Mouse (Mus musculus): ENCODE results near the gene Dnah11. TPM values are rescaled to one million over a fixed set of nuclear protein-coding genes. Genes with fewer than 3 reads are reported as not detected.

The Dnah11 gene
- polyA plus RNA-seq, 1 experiment, result 0.43 TPM

DNA sequence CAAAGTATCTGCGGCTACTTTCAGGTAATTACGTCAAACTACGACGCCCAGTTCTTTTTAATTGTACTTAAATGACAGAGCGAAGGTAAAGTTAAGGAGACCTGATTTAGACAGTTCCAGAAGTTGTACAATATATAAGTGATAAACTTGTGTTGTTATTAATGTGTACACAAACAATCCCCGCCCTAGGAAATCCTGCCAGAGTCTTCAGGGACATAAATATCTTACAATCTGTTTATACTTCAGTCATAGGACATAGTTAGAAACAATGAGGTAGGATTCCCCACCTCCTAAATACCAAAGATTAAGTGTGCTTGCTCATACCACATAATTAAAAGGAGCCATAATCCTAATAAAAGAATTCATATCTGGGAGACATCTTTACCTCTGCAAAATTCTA, 136.5 kb downstream of the Dnah11 start:
- Histone ChIP-seq H3K4me3 (ENCODE audit: control insufficient read depth, insufficient read depth, low read length) (no peak overlapping the region), H3K4me1 (replicated peaks; ENCODE audit: control insufficient read depth, insufficient read depth, low read length) (no peaks in the 10 kb centered on the region), H3K36me3 (ENCODE audit: control insufficient read depth, insufficient read depth, low read length) (no peaks in the 10 kb centered on the region), H3K27me3 (ENCODE audit: control insufficient read depth, insufficient read depth, low read length) (no peaks in the 10 kb centered on the region), H3K27ac (ENCODE audit: control insufficient read depth, insufficient read depth, low read length) (no peak overlapping the region)
- no peak for DNase-seq
- TF ChIP-seq POLR2A (IDR thresholded peaks at IDR 0.05; ENCODE audit: control insufficient read depth, extremely low read depth, insufficient read depth, low read length, poor library complexity), result no peak
- TF ChIP-seq CTCF (IDR thresholded peaks at IDR 0.05; ENCODE audit: borderline replicate concordance, control insufficient read depth, extremely low read depth, insufficient read depth, low read length, poor library complexity), result no peak
- WGBS, result 94% methylated on average over 6 of the region's 6 CpGs

DNA sequence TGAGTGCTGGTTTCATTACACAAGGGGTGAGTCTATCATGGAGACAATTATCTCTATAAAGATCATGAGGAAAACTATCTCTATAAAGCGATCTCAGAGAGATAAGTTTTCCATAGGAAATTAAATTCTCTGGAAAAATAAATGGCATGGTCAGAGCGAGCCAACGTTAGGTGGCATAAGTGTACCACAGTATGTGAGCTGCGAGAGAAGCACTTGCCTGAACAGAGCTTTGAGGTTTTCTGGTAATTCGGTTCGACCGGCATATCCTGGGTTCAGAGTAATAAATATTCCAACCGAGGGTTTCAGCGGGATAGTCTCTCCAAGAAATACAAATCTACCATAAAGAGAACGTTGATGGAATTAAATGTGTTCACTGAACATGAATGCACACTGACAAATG, 142.0 kb downstream of the Dnah11 start:
- Histone ChIP-seq H3K27me3 (ENCODE audit: control insufficient read depth, insufficient read depth, low read length) (no peaks in the 10 kb centered on the region), H3K4me3 (ENCODE audit: control insufficient read depth, insufficient read depth, low read length) (no peak overlapping the region), H3K4me1 (replicated peaks; ENCODE audit: control insufficient read depth, insufficient read depth, low read length) (no peaks in the 10 kb centered on the region), H3K36me3 (ENCODE audit: control insufficient read depth, insufficient read depth, low read length) (no peaks in the 10 kb centered on the region), H3K27ac (ENCODE audit: control insufficient read depth, insufficient read depth, low read length) (no peak overlapping the region)
- WGBS, result 90% methylated on average over 10 of the region's 10 CpGs
- no peak for DNase-seq
- TF ChIP-seq POLR2A (IDR thresholded peaks at IDR 0.05; ENCODE audit: control insufficient read depth, extremely low read depth, insufficient read depth, low read length, poor library complexity), result no peak
- TF ChIP-seq CTCF (IDR thresholded peaks at IDR 0.05; ENCODE audit: borderline replicate concordance, control insufficient read depth, extremely low read depth, insufficient read depth, low read length, poor library complexity), result no peak

DNA sequence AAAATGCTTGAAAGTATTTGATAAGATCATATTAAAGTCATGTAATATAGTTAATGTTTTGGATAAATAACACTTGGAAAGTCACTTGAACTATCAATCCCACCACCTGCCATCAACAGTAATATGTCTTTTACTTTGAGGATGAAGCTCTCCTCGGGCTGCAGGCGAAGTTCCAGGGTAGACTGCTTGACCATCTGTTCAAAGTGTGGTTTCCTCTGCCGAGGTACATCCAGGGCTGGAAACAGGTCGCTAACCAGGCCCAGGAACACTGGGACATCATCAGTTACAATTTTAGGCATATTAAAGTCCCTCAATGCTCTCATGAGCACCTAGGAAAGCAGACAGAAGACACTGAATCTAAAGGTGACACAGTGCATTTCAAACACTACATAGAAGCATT, 153.5 kb downstream of the Dnah11 start:
- Histone ChIP-seq H3K27ac (ENCODE audit: control insufficient read depth, insufficient read depth, low read length) (no peak overlapping the region), H3K4me1 (replicated peaks; ENCODE audit: control insufficient read depth, insufficient read depth, low read length) (no peaks in the 10 kb centered on the region), H3K4me3 (ENCODE audit: control insufficient read depth, insufficient read depth, low read length) (no peak overlapping the region), H3K36me3 (ENCODE audit: control insufficient read depth, insufficient read depth, low read length) (no peaks in the 10 kb centered on the region), H3K27me3 (ENCODE audit: control insufficient read depth, insufficient read depth, low read length) (no peaks in the 10 kb centered on the region)
- DNase-seq, result no peak
- TF ChIP-seq CTCF (IDR thresholded peaks at IDR 0.05; ENCODE audit: borderline replicate concordance, control insufficient read depth, extremely low read depth, insufficient read depth, low read length, poor library complexity) (no peak), POLR2A (IDR thresholded peaks at IDR 0.05; ENCODE audit: control insufficient read depth, extremely low read depth, insufficient read depth, low read length, poor library complexity) (no peak)
- 88% methylated on average over 4 of the region's 4 CpGs for WGBS

DNA sequence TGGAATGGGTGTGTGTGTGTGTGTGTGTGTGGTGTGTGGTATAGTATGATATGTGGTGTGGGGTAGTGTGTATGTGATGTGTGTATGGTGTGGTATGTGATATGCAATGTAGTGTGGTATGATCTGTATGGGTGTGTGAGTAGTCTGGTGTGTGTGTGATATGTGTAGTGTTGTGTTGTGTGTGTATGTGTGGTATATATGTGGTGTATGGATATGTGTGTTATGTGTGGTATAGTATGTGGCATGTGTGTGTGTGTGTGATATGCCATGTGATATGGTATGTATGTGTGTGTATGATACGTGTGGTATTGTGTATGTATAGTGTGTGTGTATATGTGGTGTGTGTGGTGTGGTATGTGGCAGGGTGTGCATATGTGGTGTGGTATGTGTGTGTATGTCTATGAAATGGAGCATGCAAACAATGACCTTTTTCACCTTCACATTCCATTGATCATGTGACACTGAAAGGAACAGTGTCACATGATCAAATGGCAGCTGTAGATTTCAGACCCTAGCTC, 155.7 kb downstream of the Dnah11 start:
- Histone ChIP-seq H3K36me3 (ENCODE audit: control insufficient read depth, insufficient read depth, low read length) (no peaks in the 10 kb centered on the region), H3K4me1 (replicated peaks; ENCODE audit: control insufficient read depth, insufficient read depth, low read length) (no peaks in the 10 kb centered on the region), H3K27ac (ENCODE audit: control insufficient read depth, insufficient read depth, low read length) (no peak overlapping the region), H3K27me3 (ENCODE audit: control insufficient read depth, insufficient read depth, low read length) (no peaks in the 10 kb centered on the region), H3K4me3 (ENCODE audit: control insufficient read depth, insufficient read depth, low read length) (no peak overlapping the region)
- TF ChIP-seq POLR2A (IDR thresholded peaks at IDR 0.05; ENCODE audit: control insufficient read depth, extremely low read depth, insufficient read depth, low read length, poor library complexity) (no peak), CTCF (IDR thresholded peaks at IDR 0.05; ENCODE audit: borderline replicate concordance, control insufficient read depth, extremely low read depth, insufficient read depth, low read length, poor library complexity) (no peak)
- no peak for DNase-seq
- 98% methylated on average over 1 of the region's 1 CpGs for WGBS

DNA sequence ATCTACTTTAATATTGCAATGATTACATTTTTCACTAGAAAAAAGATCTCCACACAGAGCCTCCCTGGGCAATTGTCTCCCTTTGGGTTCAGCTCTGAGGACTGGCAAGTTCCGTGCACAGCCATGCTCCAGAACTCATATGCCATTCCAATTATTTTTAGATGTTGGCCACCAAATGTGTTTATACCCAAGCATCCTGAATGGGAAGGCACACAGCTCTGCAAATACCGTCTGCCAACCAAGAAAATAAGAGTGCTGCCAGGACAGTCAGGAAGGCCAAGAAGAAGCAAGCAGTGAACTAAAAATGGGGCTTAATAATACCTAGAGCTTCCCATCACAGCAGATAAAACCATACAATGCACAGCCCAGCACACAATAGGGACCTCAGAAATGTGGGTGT, 156.6 kb downstream of the Dnah11 start:
- 93% methylated on average over 2 of the region's 2 CpGs for WGBS
- DNase-seq, result no peak
- Histone ChIP-seq H3K27ac (ENCODE audit: control insufficient read depth, insufficient read depth, low read length) (no peak overlapping the region), H3K4me3 (ENCODE audit: control insufficient read depth, insufficient read depth, low read length) (no peak overlapping the region), H3K4me1 (replicated peaks; ENCODE audit: control insufficient read depth, insufficient read depth, low read length) (no peaks in the 10 kb centered on the region), H3K27me3 (ENCODE audit: control insufficient read depth, insufficient read depth, low read length) (no peaks in the 10 kb centered on the region), H3K36me3 (ENCODE audit: control insufficient read depth, insufficient read depth, low read length) (no peaks in the 10 kb centered on the region)
- TF ChIP-seq CTCF (IDR thresholded peaks at IDR 0.05; ENCODE audit: borderline replicate concordance, control insufficient read depth, extremely low read depth, insufficient read depth, low read length, poor library complexity) (no peak), POLR2A (IDR thresholded peaks at IDR 0.05; ENCODE audit: control insufficient read depth, extremely low read depth, insufficient read depth, low read length, poor library complexity) (no peak)

DNA sequence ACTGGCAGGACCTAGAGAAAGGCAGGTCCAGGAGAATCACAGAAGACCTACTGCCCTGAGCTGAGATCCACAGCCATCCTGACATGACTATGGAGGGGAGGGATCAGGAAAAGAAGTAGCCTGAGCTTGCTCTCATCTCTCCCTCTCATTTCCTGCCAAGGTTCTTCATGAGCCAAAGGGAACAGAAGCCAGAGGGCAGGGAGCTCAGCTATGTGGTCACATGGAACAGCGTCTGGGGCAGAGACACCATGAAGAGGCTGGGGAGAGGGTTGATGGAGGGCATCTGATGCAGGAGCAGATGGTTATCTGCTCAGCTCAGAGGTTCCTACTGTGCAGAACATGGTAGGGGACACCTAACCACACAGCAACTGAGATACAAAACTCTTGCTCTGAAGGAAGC, 163.9 kb downstream of the Dnah11 start:
- no peak for DNase-seq
- Histone ChIP-seq H3K36me3 (ENCODE audit: control insufficient read depth, insufficient read depth, low read length) (no peaks in the 10 kb centered on the region), H3K27ac (ENCODE audit: control insufficient read depth, insufficient read depth, low read length) (no peak overlapping the region), H3K4me3 (ENCODE audit: control insufficient read depth, insufficient read depth, low read length) (no peak overlapping the region), H3K27me3 (ENCODE audit: control insufficient read depth, insufficient read depth, low read length) (no peaks in the 10 kb centered on the region), H3K4me1 (replicated peaks; ENCODE audit: control insufficient read depth, insufficient read depth, low read length) (no peaks in the 10 kb centered on the region)
- 66% methylated on average over 1 of the region's 1 CpGs for WGBS
- TF ChIP-seq CTCF (IDR thresholded peaks at IDR 0.05; ENCODE audit: borderline replicate concordance, control insufficient read depth, extremely low read depth, insufficient read depth, low read length, poor library complexity) (no peak), POLR2A (IDR thresholded peaks at IDR 0.05; ENCODE audit: control insufficient read depth, extremely low read depth, insufficient read depth, low read length, poor library complexity) (no peak)

DNA sequence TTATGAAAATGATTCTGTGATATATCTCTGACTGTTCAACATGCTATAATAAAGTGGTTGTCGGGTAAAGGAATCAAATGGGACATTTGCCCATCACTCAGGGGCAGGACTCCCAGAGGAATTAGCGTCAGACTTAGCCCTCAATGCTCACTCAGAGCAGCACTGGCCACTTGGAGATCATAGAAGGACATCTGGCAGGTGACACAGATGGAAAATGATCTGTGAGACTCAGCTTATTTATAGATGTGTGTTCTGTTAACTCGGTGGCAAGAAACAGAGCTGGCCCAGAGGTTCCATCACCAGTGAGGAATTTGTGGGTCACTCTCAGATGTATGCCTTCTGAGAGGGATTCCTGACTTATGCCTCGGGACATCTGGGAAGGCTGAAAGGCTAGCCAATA, 173.1 kb downstream of the Dnah11 start:
- 87% methylated on average over 4 of the region's 4 CpGs for WGBS
- H3K36me3 ChIP-seq (ENCODE audit: control insufficient read depth, insufficient read depth, low read length), result no peaks in the 10 kb centered on the region
- H3K27ac ChIP-seq (ENCODE audit: control insufficient read depth, insufficient read depth, low read length), result no peak overlapping the region
- H3K27me3 ChIP-seq (ENCODE audit: control insufficient read depth, insufficient read depth, low read length), result no peaks in the 10 kb centered on the region
- H3K4me3 ChIP-seq (ENCODE audit: control insufficient read depth, insufficient read depth, low read length), result no peak overlapping the region
- DNase-seq, result no peak
- no peak for TF ChIP-seq CTCF (IDR thresholded peaks at IDR 0.05; ENCODE audit: borderline replicate concordance, control insufficient read depth, extremely low read depth, insufficient read depth, low read length, poor library complexity)
- no peak for TF ChIP-seq POLR2A (IDR thresholded peaks at IDR 0.05; ENCODE audit: control insufficient read depth, extremely low read depth, insufficient read depth, low read length, poor library complexity)
- H3K4me1 ChIP-seq (replicated peaks; ENCODE audit: control insufficient read depth, insufficient read depth, low read length), result no peaks in the 10 kb centered on the region
